Mouse (Mus musculus): ENCODE results near the gene Clcn3. TPM values are rescaled to one million over a fixed set of nuclear protein-coding genes. Genes with fewer than 3 reads are reported as not detected.

Gene Clcn3
- total and polyA plus RNA-seq, 3 experiments: 21.9 to 37.3 (median 29.2) TPM

- H3K9me3 ChIP-seq (replicated peaks; ENCODE audit: low read length): no peaks in the 10 kb centered on the region
- no peak overlapping the region; the same call in 1 of the 2 replicates for H3K27ac ChIP-seq (ENCODE audit: insufficient read depth, low read depth)
- no peak overlapping the region for H3K9ac ChIP-seq (ENCODE audit: insufficient read depth, low read depth)
- no peak for DNase-seq (ENCODE audit: extremely low read depth)
- no peaks in the 10 kb centered on the region for H3K27me3 ChIP-seq (replicated peaks)
- no peaks in the 10 kb centered on the region for H3K79me2 ChIP-seq (replicated peaks; ENCODE audit: control insufficient read depth, extremely low read depth, insufficient read depth, poor library complexity, severe bottlenecking)
- H3K4me3 ChIP-seq (replicated peaks in 1 of 3; ENCODE audit: low read depth in 2 of 3, low read length in 2 of 3, poor library complexity in 1 of 3): no peak overlapping the region
- peak overlapping the region; percentile 35 for H3K4me2 ChIP-seq (ENCODE audit: insufficient read depth, low read depth, poor library complexity, severe bottlenecking)
- TF ChIP-seq GABPA (IDR thresholded peaks at IDR 0.05; ENCODE audit: insufficient replicate concordance, low read depth, low read length): no peak
- no peak for TF ChIP-seq NELFE (IDR thresholded peaks at IDR 0.05; ENCODE audit: low read depth, low read length)
- 0 out of 2 replicates have a peak, but pooled peaks have one; percentile 58 for TF ChIP-seq KAT2A (IDR thresholded peaks at IDR 0.05; ENCODE audit: insufficient replicate concordance, low read length)
- no peak for TF ChIP-seq CTCF (conservative IDR thresholded peaks at IDR 0.05 in 1 of 2, IDR thresholded peaks at IDR 0.05 in 1 of 2; ENCODE audit: low read depth in 2 of 2, low read length in 2 of 2)
- no peak for TF ChIP-seq MAX (IDR thresholded peaks at IDR 0.05; ENCODE audit: low read length)
- TF ChIP-seq MYC (IDR thresholded peaks at IDR 0.05; ENCODE audit: low read depth, low read length): no peak
- TF ChIP-seq HCFC1 (IDR thresholded peaks at IDR 0.05; ENCODE audit: low read depth, low read length): no peak
- peak; percentile 31; the same call in 1 of the 2 replicates for TF ChIP-seq CHD2 (IDR thresholded peaks at IDR 0.05; ENCODE audit: low read length)
- no peak for TF ChIP-seq USF1 (IDR thresholded peaks at IDR 0.05; ENCODE audit: low read depth, low read length)
- 0 out of 2 replicates have a peak, but pooled peaks have one; percentile 19 for TF ChIP-seq BHLHE40 (IDR thresholded peaks at IDR 0.05; ENCODE audit: low read depth, low read length)
- TF ChIP-seq UBTF (IDR thresholded peaks at IDR 0.05; ENCODE audit: low read depth, low read length): no peak
- no peak for TF ChIP-seq ZKSCAN1 (IDR thresholded peaks at IDR 0.05; ENCODE audit: borderline replicate concordance, low read depth, low read length)
- no peak for TF ChIP-seq EP300 (IDR thresholded peaks at IDR 0.05; ENCODE audit: low read length)
- no peak for TF ChIP-seq PAX5 (IDR thresholded peaks at IDR 0.05; ENCODE audit: low read length)
- TF ChIP-seq ETS1 (conservative IDR thresholded peaks at IDR 0.05; ENCODE audit: low read depth, low read length): no peak
- TF ChIP-seq ZNF384 (IDR thresholded peaks at IDR 0.05; ENCODE audit: low read depth, low read length): no peak
- H3K36me3 ChIP-seq (replicated peaks in 1 of 2; ENCODE audit: control insufficient read depth in 1 of 2, insufficient read depth in 1 of 2, low read length in 1 of 2): no peaks in the 10 kb centered on the region
- dilution Hi-C loops (cut with MboI; ENCODE audit: extremely low pct_ligation_motif_present, extremely low pct_unique_long_range_greater_than_20kb, low sequenced_read_pairs) (no loop called here), in situ Hi-C loops (cut with MboI; ENCODE audit: low pct_ligation_motif_present, low pct_unique_long_range_greater_than_20kb, low sequenced_read_pairs) (loop anchor here (10.0 kb wide), 1 partner anchor 246 kb away; no protein-coding TSS in a partner anchor)
- peaks cover 13 to 41% of the 10 kb centered on the region in 2 experiments for H3K4me1 ChIP-seq (ENCODE audit: control insufficient read depth in 1 of 2, insufficient read depth in 2 of 2)
These were observed 122.4 kb downstream of the Clcn3 start for GRCm38 (mm10) chr8:60860749-60861148.

Other genes starting within 250 kb of the Clcn3 start
- 76.1 and 77.4 TPM in 2 replicates for gene Hpf1, start 92.9 kb downstream of the Clcn3 start, total RNA-seq (2012; rRNA removed)
- gene Hpf1, start 92.9 kb downstream of the Clcn3 start, total RNA-seq (2014; rRNA removed): 95.0 and 110 TPM in 2 replicates
- gene Hpf1, start 92.9 kb downstream of the Clcn3 start, polyA plus RNA-seq (2012; ENCODE audit: insufficient read length, low read depth): 132 and 135 TPM in 2 replicates
- 6.5 and 7.7 TPM in 2 replicates for gene Nek1, start 9.9 kb upstream of the Clcn3 start, total RNA-seq (2012; rRNA removed)
- gene Nek1, start 9.9 kb upstream of the Clcn3 start, total RNA-seq (2014; rRNA removed): 8.2 and 9.2 TPM in 2 replicates
- gene Nek1, start 9.9 kb upstream of the Clcn3 start, polyA plus RNA-seq (2012; ENCODE audit: insufficient read length, low read depth): 9.1 TPM in 2 replicates
- 8.1 and 10.6 TPM in 2 replicates for gene Sh3rf1, start 240.6 kb upstream of the Clcn3 start, total RNA-seq (2012; rRNA removed)
- 5.9 and 6.0 TPM in 2 replicates for gene Sh3rf1, start 240.6 kb upstream of the Clcn3 start, total RNA-seq (2014; rRNA removed)
- gene Sh3rf1, start 240.6 kb upstream of the Clcn3 start, polyA plus RNA-seq (2012; ENCODE audit: insufficient read length, low read depth): 10.6 and 16.8 TPM in 2 replicates

Data from CH12.LX (cell line).